In genomic region chr3:40686836-40687235, GRCm38 (mm10) we compare ENCODE assay signal across 11 mouse cellular contexts. TPM values are rescaled to one million over a fixed set of nuclear protein-coding genes. Genes with fewer than 3 reads are reported as not detected.
A peak's percentile ranks its signal among the peaks of the same experiment; 100 is the strongest.
DNase-seq lines count a peak whose midpoint lies in the region; ATAC-seq lines count a peak whose summit lies in the region.
"Had no signal": no experiment of that assay in that cellular context is flagged by ENCODE, and none has a peak within 500 bp of the region (broad histone marks: within the 10 kb centered on the region; RNA-seq: fewer than 3 reads in every experiment).

No protein-coding gene starts in this region.

- H3K36me3 ChIP-seq in neural tube, embryonic 11.5 days (ENCODE audit: control insufficient read depth, insufficient read depth, low read length): no peaks in the 10 kb centered on the region
- H3K36me3 ChIP-seq in neural tube, embryonic 15.5 days: no peaks in the 10 kb centered on the region
- H3K36me3 ChIP-seq in embryonic facial prominence, embryonic 10.5 days (replicated peaks): peaks cover 24% of the 10 kb centered on the region
- H3K36me3 ChIP-seq in hindbrain, embryonic 12.5 days: no peaks in the 10 kb centered on the region
- no peaks in the 10 kb centered on the region; the same call in 1 of the 2 replicates for H3K36me3 ChIP-seq in neural tube, embryonic 13.5 days

- H3K9ac ChIP-seq in neural tube, embryonic 11.5 days (ENCODE audit: low read length): no peak overlapping the region
- no peak overlapping the region for H3K9ac ChIP-seq in neural tube, embryonic 15.5 days (replicated peaks)
- no peak overlapping the region for H3K9ac ChIP-seq in hindbrain, embryonic 12.5 days
- no peak overlapping the region for H3K9ac ChIP-seq in neural tube, embryonic 13.5 days

- H3K27me3 ChIP-seq in neural tube, embryonic 11.5 days (ENCODE audit: control insufficient read depth, insufficient read depth, low read length): no peaks in the 10 kb centered on the region
- H3K27me3 ChIP-seq in neural tube, embryonic 15.5 days (replicated peaks): no peaks in the 10 kb centered on the region
- H3K27me3 ChIP-seq in embryonic facial prominence, embryonic 10.5 days (replicated peaks; ENCODE audit: low read depth, poor library complexity, severe bottlenecking): no peaks in the 10 kb centered on the region
- no peaks in the 10 kb centered on the region for H3K27me3 ChIP-seq in hindbrain, embryonic 12.5 days
- H3K27me3 ChIP-seq in neural tube, embryonic 13.5 days: no peaks in the 10 kb centered on the region

- ATAC-seq in neural tube, embryonic 11.5 days (ENCODE audit: insufficient read depth, low FRiP score, low TSS enrichment): peak; percentile 84
- no peak for ATAC-seq in neural tube, embryonic 15.5 days (ENCODE audit: low FRiP score)
- ATAC-seq in hindbrain, embryonic 12.5 days (ENCODE audit: low FRiP score): peak; percentile 75
- 0 out of 2 replicates have a peak, but pooled peaks have one; percentile 52 for ATAC-seq in neural tube, embryonic 13.5 days (ENCODE audit: low read depth)
- ATAC-seq: activated CD4-positive, CD25-positive, alpha-beta regulatory T cell, adult 4 months; intestine, postnatal 0 days had no signal

- no peaks in the 10 kb centered on the region for H3K9me3 ChIP-seq in neural tube, embryonic 11.5 days (ENCODE audit: control insufficient read depth, low read length)
- H3K9me3 ChIP-seq in neural tube, embryonic 15.5 days (replicated peaks): no peaks in the 10 kb centered on the region
- H3K9me3 ChIP-seq in embryonic facial prominence, embryonic 10.5 days: no peaks in the 10 kb centered on the region
- no peaks in the 10 kb centered on the region for H3K9me3 ChIP-seq in hindbrain, embryonic 12.5 days (replicated peaks)
- H3K9me3 ChIP-seq in neural tube, embryonic 13.5 days: no peaks in the 10 kb centered on the region

- WGBS in neural tube, embryonic 11.5 days: 25% methylated on average over 9 of the region's 9 CpGs
- 17% methylated on average over 9 of the region's 9 CpGs for WGBS in neural tube, embryonic 15.5 days
- 18% methylated on average over 9 of the region's 9 CpGs for WGBS in embryonic facial prominence, embryonic 10.5 days
- 14% methylated on average over 9 of the region's 9 CpGs for WGBS in hindbrain, embryonic 12.5 days
- 11% methylated on average over 9 of the region's 9 CpGs for WGBS in neural tube, embryonic 13.5 days

- peaks cover 11% of the 10 kb centered on the region; the same call in 1 of the 2 replicates for H3K4me1 ChIP-seq in neural tube, embryonic 11.5 days (ENCODE audit: control insufficient read depth, insufficient read depth, low read length)
- peaks cover 7% of the 10 kb centered on the region; the same call in 1 of the 2 replicates for H3K4me1 ChIP-seq in neural tube, embryonic 15.5 days
- peaks cover 38% of the 10 kb centered on the region for H3K4me1 ChIP-seq in embryonic facial prominence, embryonic 10.5 days
- H3K4me1 ChIP-seq in hindbrain, embryonic 12.5 days: peaks cover 25% of the 10 kb centered on the region
- H3K4me1 ChIP-seq in neural tube, embryonic 13.5 days (replicated peaks): peaks cover 39% of the 10 kb centered on the region

- H3K4me2 ChIP-seq in neural tube, embryonic 11.5 days (ENCODE audit: low read depth): no peak overlapping the region
- H3K4me2 ChIP-seq in neural tube, embryonic 15.5 days: no peak overlapping the region
- H3K4me2 ChIP-seq in hindbrain, embryonic 12.5 days (replicated peaks): peak overlapping the region; percentile 24; the same call in 1 of the 2 replicates
- 0 out of 2 replicates have a peak overlapping the region, but pooled peaks have one; percentile 5 for H3K4me2 ChIP-seq in neural tube, embryonic 13.5 days

- peak overlapping the region; percentile 54; the same call in 1 of the 2 replicates for H3K27ac ChIP-seq in neural tube, embryonic 11.5 days (ENCODE audit: low read depth, low read length)
- H3K27ac ChIP-seq in neural tube, embryonic 15.5 days (replicated peaks): no peak overlapping the region
- H3K27ac ChIP-seq in embryonic facial prominence, embryonic 10.5 days (replicated peaks): peak overlapping the region; percentile 62
- peak overlapping the region; percentile 35; the same call in 1 of the 2 replicates for H3K27ac ChIP-seq in hindbrain, embryonic 12.5 days
- no peak overlapping the region for H3K27ac ChIP-seq in neural tube, embryonic 13.5 days (replicated peaks)
- H3K27ac ChIP-seq: stomach, postnatal 0 days had no signal

- peak; percentile 56 for DNase-seq in neural tube, embryonic 11.5 days (ENCODE audit: low spot score)
- DNase-seq in embryonic facial prominence, embryonic 10.5 days (ENCODE audit: low spot score): no peak
- no peak for DNase-seq in gastrocnemius, postnatal 10 days
- DNase-seq in lung, postnatal 36 days: no peak

- no peak overlapping the region for H3K4me3 ChIP-seq in neural tube, embryonic 11.5 days (ENCODE audit: low read depth, low read length)
- H3K4me3 ChIP-seq in neural tube, embryonic 15.5 days (replicated peaks): no peak overlapping the region
- no peak overlapping the region for H3K4me3 ChIP-seq in embryonic facial prominence, embryonic 10.5 days
- H3K4me3 ChIP-seq in hindbrain, embryonic 12.5 days: no peak overlapping the region
- H3K4me3 ChIP-seq in neural tube, embryonic 13.5 days: no peak overlapping the region

RNA-seq across cellular contexts. Expression of gene Slc25a31, which starts 21.8 kb away (rescaled TPM):
- 0.24 and 0.32 TPM in 2 replicates for polyA plus RNA-seq in neural tube, embryonic 11.5 days (2014; fragmentation: Nextera tagmentation; extraction: Ambion mirVana)
- 0.08 and 0.41 TPM in 2 replicates for polyA plus RNA-seq in neural tube, embryonic 15.5 days (2015; fragmentation: Nextera tagmentation; extraction: Ambion mirVana)
- 0.11 TPM in 1 of 2 replicates, not detected in the other for polyA plus RNA-seq in embryonic facial prominence, embryonic 10.5 days (2016; fragmentation: Nextera tagmentation; extraction: Ambion mirVana)
- 0.39 and 0.46 TPM in 2 replicates for polyA plus RNA-seq in hindbrain, embryonic 12.5 days (2016; fragmentation: Nextera tagmentation; extraction: Ambion mirVana)
- 0.22 and 0.24 TPM in 2 replicates for polyA plus RNA-seq in neural tube, embryonic 13.5 days (2015; fragmentation: Nextera tagmentation; extraction: Ambion mirVana)
- total RNA-seq in gastrocnemius, postnatal 10 days (2021): not detected
- total RNA-seq: liver, adult 2 months had no signal
- polyA plus RNA-seq: activated CD4-positive, CD25-positive, alpha-beta regulatory T cell, adult 4 months; intestine, postnatal 0 days; stomach, postnatal 0 days had no signal

RNA-seq across cellular contexts. Expression of gene Hspa4l, which starts 57.5 kb away (rescaled TPM):
- 50.8 and 63.1 TPM in 2 replicates for polyA plus RNA-seq in neural tube, embryonic 11.5 days (2014; fragmentation: Nextera tagmentation; extraction: Ambion mirVana)
- polyA plus RNA-seq in neural tube, embryonic 15.5 days (2015; fragmentation: Nextera tagmentation; extraction: Ambion mirVana): 46.4 and 55.7 TPM in 2 replicates
- 20.9 and 27.8 TPM in 2 replicates for polyA plus RNA-seq in embryonic facial prominence, embryonic 10.5 days (2016; fragmentation: Nextera tagmentation; extraction: Ambion mirVana)
- 62.1 and 64.8 TPM in 2 replicates for polyA plus RNA-seq in hindbrain, embryonic 12.5 days (2016; fragmentation: Nextera tagmentation; extraction: Ambion mirVana)
- polyA plus RNA-seq in neural tube, embryonic 13.5 days (2015; fragmentation: Nextera tagmentation; extraction: Ambion mirVana): 47.8 and 55.3 TPM in 2 replicates
- 1 to 10 TPM; 7.3 to 9.0 TPM for total RNA-seq in gastrocnemius, postnatal 10 days (2021)

Comparison
In these comparisons a context has a peak if more than half of its experiments do, and no peak if none do; other contexts are left out.
1. H3K27ac ChIP-seq: peak in neural tube, embryonic 11.5 days (single experiment), embryonic facial prominence, embryonic 10.5 days (single experiment) and hindbrain, embryonic 12.5 days (single experiment); none in neural tube, embryonic 15.5 days (single experiment) and neural tube, embryonic 13.5 days (single experiment).
2. H3K4me2 ChIP-seq: peak in hindbrain, embryonic 12.5 days (single experiment) and neural tube, embryonic 13.5 days (single experiment); none in neural tube, embryonic 11.5 days (single experiment) and neural tube, embryonic 15.5 days (single experiment).